Mouse (Mus musculus) stomach, postnatal 0 days (tissue): ENCODE results near the gene Nln.

Experiments used
- CTCF ChIP-seq: IDR thresholded peaks from 2 replicates; pipeline ENCODE4 v1.5.1; 2016; ENCODE audit warnings: antibody characterized with exemption, low read depth, mild to moderate bottlenecking, moderate library complexity
- EP300 ChIP-seq: optimal IDR thresholded peaks from 2 replicates; pipeline ENCODE3; 2016; ENCODE audit warnings: antibody characterized with exemption

DNA sequence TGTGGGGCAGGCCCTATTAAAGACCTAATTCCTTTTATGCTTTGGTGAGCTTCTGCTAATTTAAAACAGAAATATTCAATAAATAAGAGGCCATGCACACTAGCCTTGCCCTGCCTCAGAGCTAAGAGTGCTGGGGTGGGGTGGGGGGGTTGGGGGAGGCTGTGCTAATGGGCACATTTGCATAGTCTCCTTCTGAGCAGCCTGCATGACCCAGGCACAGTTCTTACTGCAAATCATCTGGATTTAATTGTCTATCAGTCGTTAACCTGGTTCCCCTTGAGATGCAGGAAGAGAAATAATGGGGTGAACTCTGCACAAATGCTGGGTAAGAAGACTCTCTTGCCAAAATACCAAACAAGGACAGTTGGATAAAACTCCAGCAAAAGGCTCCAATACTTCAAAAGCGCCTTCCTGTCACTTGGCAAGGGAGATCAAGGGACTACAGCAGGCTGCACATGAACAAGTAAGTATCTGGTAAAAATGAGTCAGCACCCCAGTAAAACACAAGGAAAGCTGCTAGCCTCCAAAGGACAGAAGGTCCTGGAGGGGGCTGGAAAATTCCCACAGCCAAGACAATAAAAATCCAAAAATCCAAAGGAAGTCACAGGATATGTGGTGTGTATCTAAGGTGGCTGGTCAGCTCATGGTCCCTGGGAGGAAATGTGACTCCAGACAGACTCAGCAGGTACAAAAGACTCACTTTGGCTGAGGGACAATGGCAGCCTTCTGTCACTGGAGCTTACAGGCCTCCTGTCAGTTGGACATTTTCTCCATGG is 47.3 kb downstream of the Nln start:
- no peak for TF ChIP-seq CTCF
- no peak for TF ChIP-seq EP300
